Mouse (Mus musculus) hindbrain, postnatal 0 days (tissue): ENCODE data around the gene Habp2. TPM values are rescaled to one million over a fixed set of nuclear protein-coding genes. Genes with fewer than 3 reads are reported as not detected.

Experiments used
- ATAC-seq: fragments of 200-750 bp; cut with Nextera tagmentation; 2 replicates; pipeline ENCODE4 v1.8.0; 2017; ENCODE audit warnings: mild to moderate bottlenecking, moderate TSS enrichment, moderate library complexity
- DNase-seq: peaks from one replicate; pipeline ENCODE4 v3.0.0-alpha.2; 2015; ENCODE audit warnings: low spot score
- H3K27ac ChIP-seq: fragments of 300-500 bp; sonication (generic); 2 replicates; pipeline ENCODE4 v1.5.1; 2014; ENCODE audit warnings: mild to moderate bottlenecking
- H3K27me3 ChIP-seq: fragments of 300-500 bp; sonication (generic); 2 replicates; pipeline ENCODE4 v1.6.1; 2014; ENCODE audit warnings: low read length, mixed read lengths; ENCODE audit not compliant: insufficient read depth
- H3K36me3 ChIP-seq: fragments of 300-500 bp; sonication (generic); 2 replicates; pipeline ENCODE4 v1.6.1; 2014; ENCODE audit warnings: low read length, mixed read lengths; ENCODE audit not compliant: insufficient read depth
- H3K4me1 ChIP-seq: fragments of 300-500 bp; sonication (generic); 2 replicates; pipeline ENCODE4 v1.6.1; 2014; ENCODE audit warnings: antibody characterized with exemption, low read length, mixed read lengths; ENCODE audit not compliant: insufficient read depth
- H3K4me2 ChIP-seq: fragments of 300-500 bp; sonication (generic); 2 replicates; pipeline ENCODE4 v1.6.1; 2014; ENCODE audit warnings: low read depth, mild to moderate bottlenecking, low read length, moderate library complexity, mixed read lengths
- H3K4me3 ChIP-seq: fragments of 300-500 bp; sonication (generic); 2 replicates; pipeline ENCODE4 v1.5.1; 2014; ENCODE audit warnings: low read length
- H3K9ac ChIP-seq: fragments of 300-500 bp; sonication (generic); replicated peaks from 2 replicates; pipeline ENCODE4 v1.6.1; 2014; ENCODE audit warnings: mild to moderate bottlenecking, low read length, moderate library complexity, mixed read lengths
- H3K9me3 ChIP-seq: fragments of 300-500 bp; sonication (generic); 2 replicates; pipeline ENCODE4 v1.6.1; 2016; ENCODE audit warnings: low read length, mixed read lengths
- CTCF ChIP-seq: IDR thresholded peaks from 2 replicates; pipeline ENCODE4 v1.5.1; 2016; ENCODE audit warnings: antibody characterized with exemption, control low read depth, low read depth
- WGBS: fragments of 180-500 bp; shearing (Covaris S2); extraction: QIAGEN DNeasy Blood & Tissue Kit; methylation state at CpG from one replicate; pipeline ENCODE4 v1.1.7; 2014; 5-methylcytosine and 5-hydroxymethylcytosine counted together
- polyA plus RNA-seq: library from polyadenylated mRNA; unstranded; fragments of >200 nt; fragmentation: Nextera tagmentation; extraction: Ambion mirVana; gene quantifications from 2 replicates; pipeline ENCODE4 v1.2.1, GENCODE M21; 2015
- total RNA-seq: library from RNA; depleted of rRNA; stranded (reverse); fragments of >200 nt; gene quantifications from 2 replicates; pipeline ENCODE4 v1.2.3, GENCODE M21; 2014

The Habp2 gene
- total and polyA plus RNA-seq, 2 experiments from 2014 or later: not detected

GRCm38 (mm10) chr19:56336826-56337225, 49.9 kb downstream of the Habp2 start:
- H3K9ac ChIP-seq: no peak overlapping the region
- no peak overlapping the region for H3K4me2 ChIP-seq
- H3K27ac ChIP-seq: no peak overlapping the region
- no peak for TF ChIP-seq CTCF
- H3K27me3 ChIP-seq: no peaks in the 10 kb centered on the region
- H3K36me3 ChIP-seq: no peaks in the 10 kb centered on the region
- no peak for DNase-seq
- no peak for ATAC-seq
- H3K9me3 ChIP-seq: no peaks in the 10 kb centered on the region
- WGBS: 66% methylated on average over 12 of the region's 12 CpGs
- no peak overlapping the region for H3K4me3 ChIP-seq
- no peaks in the 10 kb centered on the region for H3K4me1 ChIP-seq

GRCm38 (mm10) chr19:56342006-56342405, 55.1 kb downstream of the Habp2 start:
- Histone ChIP-seq H3K4me3 (no peak overlapping the region), H3K9ac (no peak overlapping the region), H3K27me3 (no peaks in the 10 kb centered on the region), H3K4me1 (0 out of 2 replicates have a peak, but pooled peaks cover 16% of the 10 kb centered on the region), H3K36me3 (no peaks in the 10 kb centered on the region), H3K9me3 (no peaks in the 10 kb centered on the region), H3K4me2 (no peak overlapping the region), H3K27ac (no peak overlapping the region)
- ATAC-seq (peak; percentile 72), DNase-seq (peak; percentile 88)
- TF ChIP-seq CTCF: no peak
- 48% methylated on average over 8 of the region's 8 CpGs for WGBS

DNA sequence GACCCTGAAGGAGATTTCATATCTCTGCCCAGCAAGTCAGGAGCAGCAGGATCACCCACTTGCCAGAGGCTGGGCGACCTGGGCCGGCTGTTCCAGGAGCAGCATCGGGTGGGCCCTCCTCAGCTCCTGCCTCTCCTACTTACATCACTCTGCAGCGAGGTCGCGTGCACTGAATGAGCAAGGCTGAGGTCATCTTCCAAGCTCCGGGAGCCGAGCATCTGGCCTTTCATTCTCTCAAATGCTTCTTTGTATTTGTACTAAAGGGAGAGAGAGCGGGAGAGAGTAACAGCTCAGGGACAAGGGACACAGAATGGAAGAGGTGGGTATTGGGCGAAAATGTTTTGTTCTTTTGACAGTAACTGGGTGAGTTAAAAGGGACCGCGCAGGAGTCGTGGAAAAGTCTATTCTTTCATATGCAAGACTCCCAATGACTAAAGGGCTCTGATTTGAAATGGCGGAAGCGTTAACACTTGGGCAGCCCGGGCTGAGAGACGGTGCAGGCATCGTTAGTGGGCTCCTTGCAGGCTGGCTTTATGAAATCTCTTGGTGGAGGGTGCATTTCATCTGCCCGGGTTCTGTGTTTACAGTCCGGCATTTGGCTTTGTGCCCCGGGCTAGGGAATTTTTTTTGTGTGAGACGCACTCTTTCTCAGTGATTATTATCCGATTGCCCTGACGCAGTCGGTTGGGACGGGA, 57.1 kb downstream of the Habp2 start:
- Histone ChIP-seq H3K9me3 (no peaks in the 10 kb centered on the region), H3K36me3 (no peaks in the 10 kb centered on the region), H3K9ac (0 out of 2 replicates have a peak overlapping the region, but pooled peaks have one; percentile 22), H3K4me1 (0 out of 2 replicates have a peak, but pooled peaks cover 16% of the 10 kb centered on the region), H3K27ac (peak overlapping the region; percentile 5; the same call in 1 of the 2 replicates), H3K27me3 (no peaks in the 10 kb centered on the region), H3K4me2 (peak overlapping the region; percentile 39; the same call in 1 of the 2 replicates), H3K4me3 (no peak overlapping the region)
- DNase-seq (peak; percentile 51), ATAC-seq (peak; percentile 61; the same call in 1 of the 2 replicates)
- TF ChIP-seq CTCF: no peak
- 21% methylated on average over 26 of the region's 26 CpGs for WGBS

DNA sequence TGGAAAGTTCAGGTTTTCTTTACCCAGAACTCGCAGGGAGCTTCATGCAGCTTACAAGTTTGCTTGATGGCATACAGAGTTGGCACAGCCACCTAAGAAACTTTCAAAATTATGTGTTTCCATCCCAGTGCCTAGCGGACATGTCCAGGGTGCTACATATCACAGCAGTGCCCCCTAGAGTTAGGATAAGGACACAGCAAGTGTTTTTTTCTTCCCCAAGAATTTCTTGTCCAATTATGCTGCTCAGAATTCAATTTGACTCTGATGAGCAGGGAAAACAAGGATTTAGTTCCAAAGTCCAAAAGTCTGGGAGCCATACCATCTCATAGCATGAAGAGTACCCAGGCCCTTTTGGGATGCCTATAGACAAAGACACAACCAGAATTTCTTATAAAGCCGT, 59.1 kb downstream of the Habp2 start:
- DNase-seq: peak; percentile 79
- 0 out of 2 replicates have a peak, but pooled peaks cover 16% of the 10 kb centered on the region for H3K4me1 ChIP-seq
- no peak overlapping the region for H3K4me3 ChIP-seq
- no peak overlapping the region for H3K9ac ChIP-seq
- no peaks in the 10 kb centered on the region for H3K36me3 ChIP-seq
- no peaks in the 10 kb centered on the region for H3K9me3 ChIP-seq
- 67% methylated on average over 3 of the region's 3 CpGs for WGBS
- peak; percentile 74 for TF ChIP-seq CTCF
- no peak overlapping the region for H3K27ac ChIP-seq
- no peak for ATAC-seq
- H3K4me2 ChIP-seq: no peak overlapping the region
- no peaks in the 10 kb centered on the region for H3K27me3 ChIP-seq

GRCm38 (mm10) chr19:56346750-56347149, 59.8 kb downstream of the Habp2 start:
- ATAC-seq (no peak), DNase-seq (no peak)
- Histone ChIP-seq H3K27ac (no peak overlapping the region), H3K36me3 (no peaks in the 10 kb centered on the region), H3K27me3 (no peaks in the 10 kb centered on the region), H3K4me3 (no peak overlapping the region), H3K9me3 (no peaks in the 10 kb centered on the region), H3K4me1 (0 out of 2 replicates have a peak, but pooled peaks cover 16% of the 10 kb centered on the region), H3K9ac (no peak overlapping the region), H3K4me2 (no peak overlapping the region)
- 41% methylated on average over 13 of the region's 13 CpGs for WGBS
- TF ChIP-seq CTCF: no peak

DNA sequence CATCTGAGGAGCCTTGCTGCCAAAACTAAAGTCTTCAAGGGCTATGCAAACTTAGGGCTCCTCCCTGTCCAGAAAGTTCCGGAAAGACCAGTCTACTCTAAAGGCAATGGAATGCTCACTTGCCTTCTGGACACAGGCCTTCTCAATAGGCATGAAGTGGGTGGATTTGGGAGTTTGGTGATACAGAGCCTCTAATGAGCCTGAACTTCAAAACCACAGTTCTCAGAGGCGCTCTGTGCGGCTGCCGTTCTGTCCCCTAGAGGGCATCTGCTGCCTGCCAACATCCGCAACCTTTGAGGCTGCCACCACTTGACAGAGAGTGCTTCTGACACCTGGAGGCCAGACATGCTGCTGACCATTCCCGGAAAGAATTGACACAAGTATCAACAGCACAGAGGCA, 62.4 kb downstream of the Habp2 start:
- no peak overlapping the region for H3K27ac ChIP-seq
- H3K9me3 ChIP-seq: no peaks in the 10 kb centered on the region
- no peaks in the 10 kb centered on the region for H3K4me1 ChIP-seq
- no peak overlapping the region for H3K4me3 ChIP-seq
- H3K36me3 ChIP-seq: no peaks in the 10 kb centered on the region
- ATAC-seq (no peak), DNase-seq (peak; percentile 40)
- TF ChIP-seq CTCF: peak; percentile 64
- no peak overlapping the region for H3K4me2 ChIP-seq
- no peaks in the 10 kb centered on the region for H3K27me3 ChIP-seq
- 42% methylated on average over 6 of the region's 6 CpGs for WGBS
- no peak overlapping the region for H3K9ac ChIP-seq

- Histone ChIP-seq H3K4me3 (no peak overlapping the region), H3K4me2 (no peak overlapping the region), H3K27ac (no peak overlapping the region), H3K9ac (no peak overlapping the region), H3K27me3 (no peaks in the 10 kb centered on the region), H3K36me3 (no peaks in the 10 kb centered on the region), H3K9me3 (no peaks in the 10 kb centered on the region), H3K4me1 (no peaks in the 10 kb centered on the region)
- WGBS: 84% methylated on average over 10 of the region's 10 CpGs
- DNase-seq (no peak), ATAC-seq (no peak)
- no peak for TF ChIP-seq CTCF
Observed at GRCm38 (mm10) chr19:56353689-56354088, 66.8 kb downstream of the Habp2 start.
